Mouse (Mus musculus): ENCODE data around the gene Tmem108.

Gene Tmem108

DNA sequence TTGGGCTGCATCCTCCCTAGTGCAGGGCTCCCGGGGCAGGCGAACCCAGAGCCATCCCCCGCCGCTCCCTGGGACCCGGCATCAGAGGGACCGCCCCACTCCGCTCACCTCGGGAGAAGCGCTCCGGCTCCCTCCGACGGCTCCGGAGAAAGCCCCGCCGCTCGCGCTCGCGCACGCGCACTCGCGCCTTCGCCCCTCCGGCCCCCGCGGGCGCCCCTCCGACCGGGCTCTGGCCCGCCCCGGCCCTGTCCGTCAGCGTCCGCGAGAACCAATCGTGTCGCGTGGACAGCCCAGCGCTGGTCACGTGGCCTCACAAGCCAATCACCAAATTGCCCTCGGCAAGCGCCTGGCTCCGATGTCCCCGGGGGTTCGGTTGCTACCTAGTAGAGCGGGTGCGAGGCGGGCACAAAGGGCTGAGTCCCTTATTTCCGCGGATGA lies at the start of gene Tmem108:
Gene Tmem108 (minus strand): TSS at position 191 of the 438 bp plus-strand sequence.
- DNase-seq (ENCODE audit: low spot score), result peak; percentile 91

GRCm38 (mm10) chr9:103789029-103789428 lies 27.4 kb upstream of the Tmem108 start:
- DNase-seq (ENCODE audit: low spot score), result no peak

GRCm38 (mm10) chr9:103784156-103784555 lies 22.5 kb upstream of the Tmem108 start:
- DNase-seq (ENCODE audit: low spot score), result no peak

- DNase-seq (ENCODE audit: low spot score), result no peak
Observed at GRCm38 (mm10) chr9:103783276-103783675, 21.6 kb upstream of the Tmem108 start.

DNA sequence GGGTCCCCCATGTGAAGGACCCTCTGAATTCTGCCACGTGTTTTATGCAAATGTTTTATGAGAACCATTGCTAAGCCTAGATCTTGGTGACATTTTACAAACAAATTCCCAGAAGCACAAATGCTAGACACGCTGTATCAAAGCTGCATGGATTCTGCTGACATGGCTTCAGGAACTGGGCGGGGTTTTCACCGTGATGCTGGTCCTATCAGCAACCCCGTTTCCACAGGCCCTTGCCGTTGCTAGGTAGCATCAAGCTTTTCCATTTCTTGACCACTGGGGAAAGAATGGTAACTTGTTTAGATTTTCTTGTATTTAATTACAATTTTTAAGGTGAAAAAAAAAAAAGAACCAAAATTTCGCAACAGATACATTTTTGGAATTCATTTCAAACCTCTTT lies 20.7 kb upstream of the Tmem108 start:
- DNase-seq (ENCODE audit: low spot score), result no peak

- no peak for DNase-seq (ENCODE audit: low spot score)
Observed at GRCm38 (mm10) chr9:103781407-103781806, 19.8 kb upstream of the Tmem108 start.

DNA sequence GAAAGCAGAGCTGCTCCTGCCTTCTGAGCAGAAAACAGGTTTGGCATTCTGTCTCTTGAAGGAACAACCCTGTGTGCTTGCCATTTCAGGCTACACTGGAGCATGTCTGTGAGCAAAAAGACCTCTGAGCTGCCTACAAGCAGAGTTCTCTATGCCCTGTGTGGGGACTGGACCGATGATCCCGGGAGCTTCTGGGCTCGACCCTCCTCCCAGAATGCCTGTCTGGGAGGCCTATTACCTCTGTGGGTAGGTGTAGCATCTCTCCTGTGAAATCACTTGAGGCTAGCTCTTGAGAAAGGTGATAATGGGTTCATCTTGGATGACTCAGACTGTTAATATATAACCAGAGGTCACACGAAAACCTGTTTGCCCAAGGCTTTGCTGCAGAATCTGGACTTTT lies 19.0 kb upstream of the Tmem108 start:
- no peak for DNase-seq (ENCODE audit: low spot score)

DNA sequence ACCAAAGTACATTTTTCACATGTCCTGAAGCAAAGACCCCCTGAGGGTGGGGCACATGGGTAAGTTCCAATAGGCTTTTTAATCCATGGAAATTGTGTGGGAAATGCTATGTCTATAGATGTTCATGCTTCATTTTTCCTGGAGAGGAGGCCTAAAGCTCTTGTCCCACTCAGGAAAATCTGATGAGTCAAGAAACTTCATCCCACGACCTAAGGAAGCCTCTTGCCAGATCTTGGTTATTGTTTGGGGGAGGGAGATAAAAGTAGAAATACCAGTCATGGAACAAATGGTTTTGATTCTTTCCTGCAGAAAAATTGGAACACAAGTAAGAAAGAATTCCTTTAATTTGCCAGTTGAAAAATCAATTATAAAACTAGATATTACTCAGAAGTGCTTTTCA lies 16.5 kb upstream of the Tmem108 start:
- no peak for DNase-seq (ENCODE audit: low spot score)

DNA sequence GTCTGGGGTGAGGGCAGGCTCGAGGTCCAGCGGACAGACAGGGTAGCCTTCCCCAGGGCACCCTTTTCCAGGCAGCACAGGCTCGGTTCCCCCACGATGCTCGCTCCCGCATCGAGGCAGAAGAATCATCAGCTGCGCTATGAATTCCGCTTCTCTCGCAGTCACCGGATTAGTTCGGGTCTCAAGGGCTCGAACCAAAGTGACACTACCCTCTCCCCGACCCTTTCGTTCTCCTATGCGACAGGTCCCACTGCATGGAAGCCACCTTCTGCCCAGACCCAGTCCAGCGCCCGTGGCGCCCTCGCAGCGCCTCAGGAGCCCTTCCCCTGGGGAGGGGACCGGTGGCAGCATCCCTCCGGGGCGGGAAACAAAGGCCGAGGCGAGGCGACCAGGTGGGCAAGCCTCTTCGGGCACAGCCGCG lies 476 bp downstream of the Tmem108 start:
- DNase-seq (ENCODE audit: low spot score), result no peak

- no peak for DNase-seq (ENCODE audit: low spot score)
Observed at GRCm38 (mm10) chr9:103760356-103760755, 1.3 kb downstream of the Tmem108 start.

GRCm38 (mm10) chr9:103759829-103760228 lies 1.8 kb downstream of the Tmem108 start:
- no peak for DNase-seq (ENCODE audit: low spot score)

- peak; percentile 91 for DNase-seq (ENCODE audit: low spot score)
Observed at GRCm38 (mm10) chr9:103758930-103759695, 2.5 kb downstream of the Tmem108 start.

- DNase-seq (ENCODE audit: low spot score), result no peak
Observed at GRCm38 (mm10) chr9:103758246-103758645, 3.4 kb downstream of the Tmem108 start.

DNA sequence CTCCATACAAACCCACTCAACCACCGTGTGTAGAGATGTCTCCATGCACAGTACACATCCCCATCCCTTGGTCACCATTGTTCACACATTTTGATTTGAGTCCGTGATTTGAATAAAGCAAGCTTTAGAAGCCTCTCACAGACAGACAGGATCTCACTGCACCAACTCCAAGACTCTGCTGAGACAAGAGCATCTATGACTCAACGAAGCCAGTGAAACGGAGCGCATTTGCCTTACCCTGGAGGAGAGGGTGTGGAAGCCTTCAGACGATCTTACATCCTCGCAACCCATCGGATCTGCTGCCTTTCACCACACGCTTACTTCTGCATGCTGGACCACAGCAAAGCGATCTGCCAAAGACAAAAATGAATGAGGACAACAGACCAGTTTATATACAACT lies 9.0 kb downstream of the Tmem108 start:
- DNase-seq (ENCODE audit: low spot score), result no peak

- DNase-seq (ENCODE audit: low spot score), result no peak
Observed at GRCm38 (mm10) chr9:103751568-103751967, 10.1 kb downstream of the Tmem108 start.

DNA sequence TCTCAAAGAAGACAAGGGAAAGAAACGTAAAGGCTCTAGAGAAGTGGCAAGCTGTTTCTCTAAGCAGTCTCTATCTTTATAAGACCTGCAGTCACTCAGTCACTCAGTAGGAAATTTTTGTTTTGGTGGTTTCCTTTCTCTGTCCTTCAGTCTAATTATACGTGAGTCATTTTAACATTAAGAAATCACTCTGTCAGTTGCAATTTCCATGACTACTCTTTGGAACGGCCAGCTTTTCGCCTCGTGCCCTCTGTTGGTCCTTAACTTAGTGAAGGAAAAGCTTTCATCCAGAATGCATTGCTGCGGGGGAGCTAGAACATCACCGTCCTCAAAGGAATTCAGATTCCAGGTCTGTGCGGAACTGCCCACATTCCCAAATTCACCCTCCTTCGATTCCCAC lies 11.1 kb downstream of the Tmem108 start:
- no peak for DNase-seq (ENCODE audit: low spot score)

- DNase-seq (ENCODE audit: low spot score), result no peak
Observed at GRCm38 (mm10) chr9:103746598-103746997, 15.0 kb downstream of the Tmem108 start.

- DNase-seq (ENCODE audit: low spot score), result no peak
Observed at GRCm38 (mm10) chr9:103740145-103740544, 21.5 kb downstream of the Tmem108 start.

DNA sequence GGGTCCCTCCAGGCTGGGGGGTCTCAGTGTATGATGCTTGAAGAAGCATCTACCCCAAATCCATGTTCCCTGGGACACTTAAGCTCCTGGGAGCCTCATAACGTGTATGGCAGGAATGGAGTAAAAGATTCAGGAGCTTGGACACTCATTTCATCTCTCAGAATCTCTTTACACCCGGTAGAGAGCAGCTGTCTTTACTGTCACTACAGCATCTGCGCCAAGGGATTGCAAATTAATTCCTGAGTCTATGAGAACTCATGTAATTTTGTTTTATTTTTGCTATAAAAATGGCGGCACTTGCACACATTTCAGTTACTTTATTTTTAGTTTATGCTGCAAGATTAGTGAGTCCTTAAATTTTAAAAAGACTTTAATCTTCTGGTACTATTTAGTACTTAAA lies 22.6 kb downstream of the Tmem108 start:
- no peak for DNase-seq (ENCODE audit: low spot score)

- no peak for DNase-seq (ENCODE audit: low spot score)
Observed at GRCm38 (mm10) chr9:103729716-103730115, 31.9 kb downstream of the Tmem108 start.

DNA sequence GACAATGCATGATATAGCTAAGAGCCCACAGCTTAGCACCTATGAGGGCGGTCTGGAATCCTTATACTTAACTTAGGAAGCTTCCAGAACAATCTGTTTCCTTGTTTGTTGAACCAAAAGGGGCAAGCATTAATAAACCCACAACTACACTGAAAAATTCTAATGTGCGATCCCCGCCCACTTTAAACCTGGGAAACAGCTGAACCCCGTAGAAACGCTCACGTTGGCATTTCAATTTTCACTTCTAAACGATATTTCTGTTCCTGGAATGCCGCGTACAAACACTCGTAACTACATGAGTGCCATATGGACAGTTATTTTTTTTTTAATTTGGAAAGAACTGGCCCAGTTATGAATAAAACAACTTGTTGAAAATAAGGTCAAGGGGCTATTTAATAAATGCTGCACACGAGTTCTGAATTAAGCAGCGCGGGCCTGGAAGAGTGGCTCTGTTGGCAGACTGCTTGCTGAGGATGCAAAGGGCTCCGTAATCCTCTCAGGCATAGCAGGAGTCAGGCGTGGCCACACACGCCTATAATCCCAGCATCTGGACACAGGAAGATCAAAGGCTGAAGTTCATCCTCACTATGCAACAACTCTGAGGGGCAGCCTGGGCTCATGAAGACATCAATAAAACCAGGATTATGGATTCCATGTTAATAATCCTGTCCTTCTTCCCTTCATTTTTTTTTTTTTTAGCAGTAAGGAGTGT lies 34.7 kb downstream of the Tmem108 start:
- peak; percentile 51 for DNase-seq (ENCODE audit: low spot score)

DNA sequence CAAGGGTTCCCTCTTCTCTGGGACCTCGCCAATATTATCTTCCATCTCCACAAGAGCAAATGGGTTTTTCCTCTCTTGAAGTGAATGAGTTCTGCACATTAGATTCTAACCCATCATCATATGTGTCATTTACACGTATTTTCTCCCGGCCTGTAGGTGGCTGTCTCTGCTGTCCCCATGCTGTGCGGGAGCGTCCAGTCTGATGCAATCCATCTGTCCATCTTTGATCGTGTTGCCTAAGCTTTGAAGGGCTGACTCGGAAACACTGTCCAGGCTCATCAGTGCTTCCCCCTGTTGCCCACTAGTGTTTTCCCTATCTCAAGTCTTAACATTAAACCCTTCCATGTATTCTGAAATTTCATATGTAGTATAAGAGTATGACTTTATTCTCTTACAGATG lies 36.1 kb downstream of the Tmem108 start:
- DNase-seq (ENCODE audit: low spot score), result no peak

DNA sequence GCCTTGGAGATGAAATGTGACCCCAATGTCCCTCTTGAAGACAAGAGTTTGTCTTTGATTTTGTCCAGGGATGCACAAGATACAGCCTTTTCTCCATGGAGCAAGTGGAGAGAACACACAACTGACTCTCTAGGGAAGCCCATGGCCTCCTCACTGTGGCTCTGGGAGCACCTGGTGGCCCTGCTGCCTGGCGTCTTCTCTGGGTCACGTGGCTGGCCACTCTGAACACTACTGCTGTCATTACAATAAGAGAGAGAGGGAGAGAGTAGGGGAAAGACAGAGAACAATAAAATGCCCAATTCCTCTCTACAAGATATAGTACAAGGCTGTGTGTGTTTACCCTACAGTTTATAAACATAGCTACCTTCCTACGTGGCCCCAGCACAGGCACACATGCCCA lies 40.2 kb downstream of the Tmem108 start:
- no peak for DNase-seq (ENCODE audit: low spot score)
